Mouse (Mus musculus): ENCODE results near the gene Maml1. TPM values are rescaled to one million over a fixed set of nuclear protein-coding genes. Genes with fewer than 3 reads are reported as not detected.

Maml1 gene
- polyA plus RNA-seq, 1 experiment from 2014 or later, result 3.2 TPM

DNA sequence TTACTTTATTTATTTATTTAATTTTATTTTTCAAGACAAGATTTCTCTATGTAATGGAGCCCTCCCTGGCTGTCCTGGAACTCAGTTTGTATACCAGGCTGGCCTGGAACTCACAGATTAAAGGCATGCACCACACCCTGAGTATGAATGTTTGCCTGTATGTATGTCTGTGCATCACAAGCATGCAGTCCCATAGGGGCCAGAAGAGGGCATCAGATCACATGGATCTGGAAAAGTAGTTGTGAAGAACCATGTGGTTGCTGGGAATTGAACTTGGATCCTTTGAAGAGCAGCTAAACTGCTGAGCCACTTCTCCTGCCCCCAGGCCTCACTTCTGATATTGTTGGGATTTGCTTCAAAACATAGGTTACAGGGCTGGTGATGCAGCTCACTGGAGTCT is 15.1 kb downstream of the Maml1 start:
- no peak overlapping the region for H3K4me2 ChIP-seq
- no peaks in the 10 kb centered on the region for H3K27me3 ChIP-seq
- 0 out of 2 replicates have a peak, but pooled peaks cover 3% of the 10 kb centered on the region for H3K4me1 ChIP-seq (replicated peaks)
- H3K9ac ChIP-seq, result no peak overlapping the region
- peaks cover 10% of the 10 kb centered on the region for H3K36me3 ChIP-seq
- H3K9me3 ChIP-seq, result no peaks in the 10 kb centered on the region
- no peak overlapping the region for H3K27ac ChIP-seq
- no peak overlapping the region for H3K4me3 ChIP-seq
- ATAC-seq (ENCODE audit: low FRiP score), result no peak

DNA sequence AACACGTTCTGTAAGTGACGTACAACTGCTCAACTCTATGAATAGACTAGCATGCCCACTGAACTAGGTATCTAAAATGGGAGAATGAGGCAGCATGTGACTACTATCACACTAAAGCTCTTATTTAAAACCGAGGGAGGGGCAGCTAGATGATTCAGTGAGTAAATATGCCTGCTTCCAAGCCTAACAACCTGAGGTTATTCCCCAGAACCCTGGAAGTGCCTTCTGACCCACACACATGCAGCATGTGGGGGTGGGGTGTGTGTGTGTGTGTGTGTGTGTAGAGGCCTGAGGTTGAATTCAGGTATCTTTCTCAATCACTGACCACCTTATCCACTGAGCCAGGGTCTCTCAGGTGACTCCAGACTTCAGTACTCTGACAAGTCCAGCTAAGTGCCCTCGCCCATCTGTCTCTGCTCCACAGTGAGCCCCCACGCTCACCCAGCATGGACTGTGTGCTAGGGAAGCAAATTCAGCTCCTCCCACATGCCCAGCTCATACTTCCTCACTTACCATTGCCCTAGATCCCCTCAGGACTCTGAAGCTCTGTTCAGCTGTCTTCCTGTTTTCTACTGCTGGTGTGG is 16.5 kb downstream of the Maml1 start:
- no peak for ATAC-seq (ENCODE audit: low FRiP score)
- Histone ChIP-seq H3K4me2 (no peak overlapping the region), H3K9me3 (no peaks in the 10 kb centered on the region), H3K27me3 (no peaks in the 10 kb centered on the region), H3K4me3 (no peak overlapping the region), H3K4me1 (replicated peaks) (0 out of 2 replicates have a peak, but pooled peaks cover 3% of the 10 kb centered on the region), H3K36me3 (peaks cover 7% of the 10 kb centered on the region; the same call in 1 of the 2 replicates), H3K27ac (no peak overlapping the region), H3K9ac (no peak overlapping the region)
- WGBS, result 84% methylated on average over 5 of the region's 5 CpGs

DNA sequence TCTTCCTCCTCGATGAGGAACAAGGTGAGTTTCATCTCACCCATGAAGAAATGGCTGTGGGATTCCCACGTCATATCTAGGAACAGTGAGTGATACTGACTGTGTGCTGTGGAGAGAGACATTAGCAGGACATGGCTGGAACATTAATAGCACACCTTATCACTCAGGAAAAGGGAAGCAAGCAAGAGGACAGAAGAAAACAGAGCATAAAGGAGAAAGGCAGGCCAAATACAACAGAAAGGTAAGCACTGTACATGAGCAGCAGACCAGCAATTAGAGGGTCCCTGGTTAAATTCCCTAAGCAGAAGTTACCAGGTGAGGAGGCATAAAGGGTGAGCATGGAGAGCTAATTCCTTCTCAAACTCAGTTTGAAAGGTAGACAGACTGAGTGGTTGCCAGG is 17.0 kb downstream of the Maml1 start:
- Histone ChIP-seq H3K4me1 (replicated peaks) (0 out of 2 replicates have a peak, but pooled peaks cover 3% of the 10 kb centered on the region), H3K9me3 (no peaks in the 10 kb centered on the region), H3K4me3 (no peak overlapping the region), H3K4me2 (no peak overlapping the region), H3K27me3 (no peaks in the 10 kb centered on the region), H3K9ac (no peak overlapping the region), H3K27ac (no peak overlapping the region), H3K36me3 (peaks cover 5% of the 10 kb centered on the region; the same call in 1 of the 2 replicates)
- 92% methylated on average over 2 of the region's 2 CpGs for WGBS
- no peak for ATAC-seq (ENCODE audit: low FRiP score)

DNA sequence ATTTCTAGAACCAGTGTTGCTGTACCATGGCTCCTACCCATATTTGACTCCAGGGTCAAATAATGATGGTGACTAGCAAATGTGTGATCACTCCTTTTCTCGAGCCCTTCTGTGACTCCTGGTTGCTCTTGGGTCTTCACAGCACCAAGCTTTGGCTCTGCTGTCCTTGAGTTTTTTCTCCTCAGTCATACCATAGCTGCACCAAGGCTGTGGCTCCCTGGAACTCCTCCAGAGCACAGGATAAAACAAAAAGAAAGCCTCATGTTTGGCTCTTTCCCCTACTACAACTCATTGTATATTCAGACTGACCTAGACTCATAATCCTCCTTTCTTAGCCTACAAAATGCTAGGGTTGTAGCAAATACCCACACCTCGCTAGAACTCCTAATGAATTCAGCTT is 19.3 kb downstream of the Maml1 start:
- WGBS, result 80% methylated on average over 2 of the region's 2 CpGs
- H3K4me1 ChIP-seq (replicated peaks), result 0 out of 2 replicates have a peak, but pooled peaks cover 3% of the 10 kb centered on the region
- no peak overlapping the region for H3K4me3 ChIP-seq
- no peak for ATAC-seq (ENCODE audit: low FRiP score)
- no peaks in the 10 kb centered on the region for H3K27me3 ChIP-seq
- no peak overlapping the region for H3K4me2 ChIP-seq
- no peaks in the 10 kb centered on the region for H3K9me3 ChIP-seq
- peaks cover 3% of the 10 kb centered on the region; the same call in 1 of the 2 replicates for H3K36me3 ChIP-seq
- no peak overlapping the region for H3K9ac ChIP-seq
- H3K27ac ChIP-seq, result no peak overlapping the region

DNA sequence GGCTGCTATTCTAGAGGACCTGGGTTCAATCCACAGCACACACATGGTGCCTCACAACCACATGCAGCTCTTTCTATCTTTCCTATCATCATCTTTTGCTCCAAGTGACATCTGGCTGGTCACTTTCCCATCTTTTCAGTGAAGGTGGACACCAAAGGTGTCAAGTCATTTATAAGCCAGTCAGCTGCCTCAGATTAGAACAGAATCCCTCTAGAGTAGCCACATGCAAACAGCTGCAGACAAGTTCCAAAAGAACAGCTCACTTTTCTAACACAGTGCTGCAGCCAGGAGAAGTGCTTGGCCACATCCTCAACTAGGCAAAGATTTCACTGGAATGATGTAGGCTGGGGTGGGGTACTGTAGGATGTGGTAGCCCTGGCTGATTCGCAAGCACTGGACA is 22.2 kb downstream of the Maml1 start:
- H3K27ac ChIP-seq, result 0 out of 2 replicates have a peak overlapping the region, but pooled peaks have one; percentile 23
- no peaks in the 10 kb centered on the region for H3K9me3 ChIP-seq
- H3K4me1 ChIP-seq (replicated peaks), result 0 out of 2 replicates have a peak, but pooled peaks cover 3% of the 10 kb centered on the region
- H3K4me3 ChIP-seq, result no peak overlapping the region
- no peak overlapping the region for H3K9ac ChIP-seq
- H3K27me3 ChIP-seq, result no peaks in the 10 kb centered on the region
- H3K4me2 ChIP-seq, result no peak overlapping the region
- H3K36me3 ChIP-seq, result peaks cover 27% of the 10 kb centered on the region
- 100% methylated on average over 1 of the region's 1 CpGs for WGBS
- ATAC-seq (ENCODE audit: low FRiP score), result no peak

DNA sequence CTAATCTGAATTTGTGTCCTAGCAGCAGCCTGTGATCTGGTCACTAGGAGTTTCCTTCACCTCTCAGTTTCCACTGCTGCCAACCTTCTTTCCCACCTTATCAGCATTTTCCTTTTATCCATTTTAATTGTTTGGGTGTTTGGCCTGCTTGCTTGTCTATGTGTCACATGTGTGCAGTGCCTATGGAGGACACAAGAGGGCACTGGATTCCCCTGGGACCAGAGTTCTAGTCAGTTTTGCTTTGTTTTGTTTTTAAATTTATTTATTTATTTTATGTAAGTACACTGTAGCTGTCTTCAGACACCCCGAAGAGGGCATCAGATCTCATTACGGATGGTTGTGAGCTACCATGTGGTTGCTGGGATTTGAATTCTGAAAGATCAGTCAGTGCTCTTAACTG is 22.9 kb downstream of the Maml1 start:
- H3K9ac ChIP-seq, result no peak overlapping the region
- H3K9me3 ChIP-seq, result no peaks in the 10 kb centered on the region
- 90% methylated on average over 2 of the region's 2 CpGs for WGBS
- no peaks in the 10 kb centered on the region for H3K27me3 ChIP-seq
- H3K4me3 ChIP-seq, result no peak overlapping the region
- no peak overlapping the region for H3K4me2 ChIP-seq
- H3K27ac ChIP-seq, result no peak overlapping the region
- H3K4me1 ChIP-seq (replicated peaks), result 0 out of 2 replicates have a peak, but pooled peaks cover 3% of the 10 kb centered on the region
- ATAC-seq (ENCODE audit: low FRiP score), result no peak
- H3K36me3 ChIP-seq, result peaks cover 34% of the 10 kb centered on the region

DNA sequence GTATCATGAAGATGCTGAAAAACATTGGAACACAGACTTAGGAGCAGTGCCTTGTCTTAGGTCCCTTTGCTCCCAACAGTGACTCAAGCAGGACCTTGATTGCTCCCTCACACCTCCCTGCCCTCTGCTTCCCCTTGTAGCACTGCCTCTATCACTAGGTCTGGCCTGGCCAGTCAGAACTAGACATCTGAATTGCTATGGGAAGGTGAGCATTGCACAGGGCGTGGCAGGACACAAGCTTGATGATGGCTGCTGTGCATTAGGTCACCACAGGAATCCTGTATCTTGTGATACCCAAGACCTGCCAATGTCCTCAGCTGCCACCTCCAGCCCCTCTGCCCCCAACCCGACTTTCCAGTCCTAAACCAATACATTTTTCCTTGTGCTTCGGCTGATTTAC is 25.1 kb downstream of the Maml1 start:
- ATAC-seq (ENCODE audit: low FRiP score), result no peak
- WGBS, result 90% methylated on average over 3 of the region's 3 CpGs
- H3K4me1 ChIP-seq (replicated peaks), result no peaks in the 10 kb centered on the region

DNA sequence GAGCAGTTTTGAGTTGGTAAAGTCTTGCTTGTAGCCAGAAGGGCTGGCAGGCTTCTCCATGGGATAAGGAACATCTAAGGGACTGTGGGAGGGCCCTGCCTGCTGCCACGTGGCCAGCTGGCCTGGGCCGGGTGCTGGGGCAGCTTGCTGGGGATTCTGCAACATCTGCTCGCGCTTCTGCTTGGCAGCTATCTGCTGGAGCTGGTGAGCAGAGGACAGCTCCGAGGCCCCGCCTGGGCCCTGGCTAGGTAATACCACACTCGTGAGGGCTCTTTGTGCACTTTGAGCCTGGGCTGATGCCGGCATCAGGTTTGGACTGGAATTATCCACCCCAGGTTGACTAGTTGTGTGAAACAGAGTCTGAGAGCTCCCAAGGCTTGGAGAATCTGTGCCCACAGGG is 26.2 kb downstream of the Maml1 start:
- H3K9me3 ChIP-seq, result no peaks in the 10 kb centered on the region
- H3K4me1 ChIP-seq (replicated peaks), result no peaks in the 10 kb centered on the region
- H3K27ac ChIP-seq, result no peak overlapping the region
- no peak overlapping the region for H3K4me2 ChIP-seq
- H3K36me3 ChIP-seq, result peaks cover 64% of the 10 kb centered on the region
- H3K9ac ChIP-seq, result no peak overlapping the region
- no peak for ATAC-seq (ENCODE audit: low FRiP score)
- WGBS, result 88% methylated on average over 8 of the region's 8 CpGs
- H3K4me3 ChIP-seq, result no peak overlapping the region
- H3K27me3 ChIP-seq, result no peaks in the 10 kb centered on the region

More for the DNA sequence above, 25.1 kb downstream of the Maml1 start:
- no peak overlapping the region for H3K4me3 ChIP-seq
- H3K4me2 ChIP-seq, result no peak overlapping the region
- no peak overlapping the region for H3K27ac ChIP-seq
- H3K9me3 ChIP-seq, result no peaks in the 10 kb centered on the region
- H3K36me3 ChIP-seq, result peaks cover 53% of the 10 kb centered on the region
- H3K27me3 ChIP-seq, result no peaks in the 10 kb centered on the region
- no peak overlapping the region for H3K9ac ChIP-seq

DNA sequence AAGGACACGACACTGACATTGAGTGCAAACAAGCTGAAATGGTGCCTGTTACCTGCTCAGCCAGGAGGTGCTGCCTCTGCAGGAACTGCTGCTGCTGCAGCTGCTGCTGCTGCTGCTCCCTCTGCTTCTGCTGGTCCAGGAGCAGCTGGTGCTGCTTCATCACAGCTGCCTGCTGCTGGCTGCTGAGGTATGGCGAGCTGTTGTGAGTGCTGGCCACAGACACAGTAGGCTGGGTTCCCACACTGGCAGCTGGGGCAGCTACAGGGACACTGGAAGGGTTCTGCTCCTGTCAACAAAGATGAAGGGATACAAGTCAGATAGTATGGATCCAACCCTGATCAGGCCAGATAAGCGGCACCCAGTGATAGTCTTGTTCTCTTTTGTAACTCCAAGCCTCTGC is 28.9 kb downstream of the Maml1 start:
- H3K4me1 ChIP-seq (replicated peaks), result no peaks in the 10 kb centered on the region
- no peak overlapping the region for H3K4me2 ChIP-seq
- no peak overlapping the region for H3K4me3 ChIP-seq
- 93% methylated on average over 3 of the region's 3 CpGs for WGBS
- H3K36me3 ChIP-seq, result peaks cover 91% of the 10 kb centered on the region
- H3K9me3 ChIP-seq, result no peaks in the 10 kb centered on the region
- no peak for ATAC-seq (ENCODE audit: low FRiP score)
- H3K27me3 ChIP-seq, result no peaks in the 10 kb centered on the region
- no peak overlapping the region for H3K27ac ChIP-seq
- no peak overlapping the region for H3K9ac ChIP-seq

DNA sequence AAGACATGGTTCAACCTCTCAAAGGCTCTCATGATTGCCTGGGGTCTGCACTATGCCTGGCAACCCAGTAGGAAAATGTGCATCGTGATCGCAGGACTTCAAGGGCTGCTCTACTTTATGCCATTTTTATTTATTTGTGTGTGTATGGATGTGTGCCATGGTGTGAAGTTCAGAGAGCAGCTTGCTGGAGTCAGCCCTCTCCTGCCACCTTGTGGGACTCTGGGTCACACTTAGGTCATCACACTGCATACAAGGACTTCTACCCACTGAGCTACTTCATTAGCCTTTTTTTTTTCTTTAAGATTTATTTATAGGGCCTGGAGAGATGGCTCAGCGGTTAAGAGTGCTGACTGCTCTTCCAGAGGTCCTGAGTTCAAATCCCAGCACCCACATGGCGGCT is 30.1 kb downstream of the Maml1 start:
- Histone ChIP-seq H3K4me1 (replicated peaks) (no peaks in the 10 kb centered on the region), H3K27ac (no peak overlapping the region), H3K9me3 (no peaks in the 10 kb centered on the region), H3K27me3 (no peaks in the 10 kb centered on the region), H3K9ac (no peak overlapping the region), H3K4me2 (no peak overlapping the region), H3K4me3 (no peak overlapping the region), H3K36me3 (peaks cover 97% of the 10 kb centered on the region)
- no peak for ATAC-seq (ENCODE audit: low FRiP score)
- WGBS, result 88% methylated on average over 4 of the region's 4 CpGs

DNA sequence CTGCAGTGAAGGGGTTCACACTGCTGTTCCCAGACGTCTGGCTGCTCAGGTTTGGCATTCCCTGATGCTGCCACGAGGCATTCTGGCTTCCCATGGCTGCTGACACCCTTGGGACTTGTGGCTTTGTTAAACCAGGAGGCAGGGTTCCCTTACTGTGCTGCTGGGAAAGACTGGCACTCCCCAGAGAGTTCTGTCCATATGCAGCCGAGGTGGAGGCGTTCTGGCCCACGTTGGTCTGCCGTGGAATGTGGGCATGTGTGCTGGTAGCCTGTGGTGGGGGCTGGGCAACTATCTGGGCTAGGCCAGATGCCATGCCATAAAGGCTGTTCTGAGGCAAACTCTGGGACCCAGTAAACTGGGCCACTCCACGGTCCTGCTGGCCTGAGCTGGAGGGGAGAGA is 33.8 kb downstream of the Maml1 start:
- Histone ChIP-seq H3K27ac (no peak overlapping the region; the same call in 1 of the 2 replicates), H3K4me2 (no peak overlapping the region), H3K9me3 (no peaks in the 10 kb centered on the region), H3K27me3 (no peaks in the 10 kb centered on the region), H3K36me3 (peaks cover 76% of the 10 kb centered on the region), H3K9ac (no peak overlapping the region), H3K4me3 (no peak overlapping the region), H3K4me1 (replicated peaks) (no peaks in the 10 kb centered on the region; the same call in 1 of the 2 replicates)
- ATAC-seq (ENCODE audit: low FRiP score), result no peak
- 78% methylated on average over 7 of the region's 7 CpGs for WGBS

DNA sequence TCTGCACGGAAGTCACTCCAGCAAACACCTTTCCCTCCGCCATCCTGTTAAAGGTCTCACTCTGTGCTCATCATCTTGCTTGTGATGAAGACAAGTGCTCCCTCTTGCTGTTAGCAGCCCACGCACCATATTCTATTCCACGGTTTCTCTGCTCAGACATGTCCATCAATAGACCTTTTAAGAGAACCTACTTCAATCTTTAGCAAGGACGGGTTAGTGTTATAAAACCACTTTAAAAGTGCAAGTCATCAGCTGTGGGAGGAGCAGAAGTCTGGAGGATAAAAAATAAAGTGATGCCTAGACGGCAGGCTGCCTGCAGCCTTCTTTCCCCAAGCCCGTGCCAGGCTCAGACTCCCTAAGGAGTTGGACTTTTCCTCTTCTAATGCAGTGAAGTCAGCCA is 35.5 kb downstream of the Maml1 start:
- peaks cover 59% of the 10 kb centered on the region for H3K36me3 ChIP-seq
- H3K27me3 ChIP-seq, result no peaks in the 10 kb centered on the region
- no peak overlapping the region for H3K4me2 ChIP-seq
- H3K4me3 ChIP-seq, result no peak overlapping the region
- H3K9ac ChIP-seq, result no peak overlapping the region
- H3K4me1 ChIP-seq (replicated peaks), result no peaks in the 10 kb centered on the region; the same call in none of the 2 replicates
- ATAC-seq (ENCODE audit: low FRiP score), result no peak
- 88% methylated on average over 7 of the region's 7 CpGs for whole genome bisulfite sequencing
- H3K9me3 ChIP-seq, result no peaks in the 10 kb centered on the region
- no peak overlapping the region for H3K27ac ChIP-seq

DNA sequence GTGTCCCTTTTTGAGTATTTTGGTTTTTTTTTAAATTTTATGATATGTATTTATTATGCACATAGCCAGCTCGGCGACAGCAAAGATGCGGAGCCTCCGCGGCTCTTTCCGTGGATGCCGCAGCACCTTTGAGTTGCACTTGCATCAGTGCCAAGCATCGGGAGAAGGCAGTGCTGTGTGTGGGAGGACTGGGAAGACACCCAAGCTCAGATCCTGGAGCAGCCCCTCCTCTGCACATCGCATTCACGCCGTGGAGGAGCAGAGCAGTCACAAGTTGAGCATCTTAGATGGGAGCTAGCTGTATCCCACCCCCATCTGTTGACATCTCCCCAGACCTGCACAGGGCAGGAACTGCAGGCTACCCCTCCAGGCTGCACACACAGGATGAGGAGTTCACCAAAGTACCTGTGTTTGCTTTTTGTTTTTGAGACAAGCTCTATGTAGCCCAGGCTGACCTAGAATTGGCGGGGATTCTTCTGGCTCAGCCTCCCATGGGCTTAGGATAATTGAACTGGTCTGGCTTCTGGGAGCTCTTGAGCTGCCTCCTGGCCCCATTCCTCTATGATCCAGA is 38.0 kb downstream of the Maml1 start:
- H3K9ac ChIP-seq, result no peak overlapping the region
- no peaks in the 10 kb centered on the region for H3K9me3 ChIP-seq
- 81% methylated on average over 12 of the region's 12 CpGs for WGBS
- no peaks in the 10 kb centered on the region; the same call in none of the 2 replicates for H3K4me1 ChIP-seq (replicated peaks)
- no peaks in the 10 kb centered on the region for H3K27me3 ChIP-seq
- peaks cover 34% of the 10 kb centered on the region for H3K36me3 ChIP-seq
- H3K4me2 ChIP-seq, result no peak overlapping the region
- H3K27ac ChIP-seq, result no peak overlapping the region
- no peak overlapping the region for H3K4me3 ChIP-seq
- ATAC-seq (ENCODE audit: low FRiP score), result no peak
